Mouse (Mus musculus) adrenal gland, adult (tissue): ENCODE results near the gene Adam1b.
"Not testable (repeated sequence)": the region's sequence is repeated elsewhere in the genome, so short reads cannot be mapped to it uniquely, and the experiment has no call there.

Experiments
- DNase-seq, 2 experiments: peaks; one replicate each; pipeline ENCODE4 v3.0.0; 2022 to 2023; ENCODE audit warnings: low spot score in 1 of 2; ENCODE audit not compliant: inconsistent age in 2 of 2

Adam1b gene

DNA sequence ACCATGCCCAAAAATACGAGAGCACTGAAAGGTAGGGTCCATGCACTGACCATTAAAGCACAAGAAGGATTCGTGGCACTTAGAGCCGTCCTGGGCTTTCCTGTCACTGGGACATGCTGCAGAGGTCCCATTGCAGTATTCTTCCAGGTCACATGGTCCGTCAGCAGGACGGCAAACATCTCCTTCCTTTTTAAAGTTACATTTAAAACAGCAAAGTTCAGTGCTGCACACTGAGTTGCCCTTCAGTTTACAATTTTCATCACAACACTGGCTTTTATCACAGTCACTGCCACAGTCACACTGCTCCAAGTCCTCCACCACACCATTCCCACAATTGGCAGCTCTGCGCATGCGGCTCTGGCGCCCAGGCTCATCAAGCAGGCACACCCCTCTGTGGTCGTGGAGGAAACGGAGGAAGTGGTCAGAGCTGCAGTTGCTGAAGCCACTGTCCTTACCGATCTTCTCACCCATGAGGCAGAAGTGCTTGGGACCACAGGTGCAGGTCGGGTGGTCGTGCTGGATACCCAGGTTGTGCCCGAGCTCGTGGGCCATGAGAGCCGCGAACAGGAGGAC lies 1.7 kb downstream of the Adam1b start:
- DNase-seq, result not testable (repeated sequence)

DNA sequence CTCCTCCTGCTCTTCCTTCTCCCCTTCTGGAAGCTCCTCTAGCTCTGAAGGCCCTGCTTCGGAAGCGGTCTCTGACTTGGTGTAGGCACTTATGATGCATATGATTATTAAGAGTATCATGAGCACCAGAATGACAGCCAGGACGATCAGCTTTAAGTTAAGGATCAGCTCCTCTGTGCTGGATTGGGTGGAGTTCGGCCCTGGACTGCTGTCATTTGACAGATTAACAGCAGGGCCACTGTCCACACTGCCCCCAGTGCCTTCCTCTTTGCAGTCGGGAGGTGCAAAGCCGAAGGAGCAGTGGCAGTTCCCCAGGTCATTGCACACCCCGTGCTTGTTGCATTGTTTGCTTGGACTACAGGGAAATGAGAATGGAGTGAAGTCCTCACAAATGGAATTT lies 2.5 kb downstream of the Adam1b start:
- no peak for DNase-seq

DNA sequence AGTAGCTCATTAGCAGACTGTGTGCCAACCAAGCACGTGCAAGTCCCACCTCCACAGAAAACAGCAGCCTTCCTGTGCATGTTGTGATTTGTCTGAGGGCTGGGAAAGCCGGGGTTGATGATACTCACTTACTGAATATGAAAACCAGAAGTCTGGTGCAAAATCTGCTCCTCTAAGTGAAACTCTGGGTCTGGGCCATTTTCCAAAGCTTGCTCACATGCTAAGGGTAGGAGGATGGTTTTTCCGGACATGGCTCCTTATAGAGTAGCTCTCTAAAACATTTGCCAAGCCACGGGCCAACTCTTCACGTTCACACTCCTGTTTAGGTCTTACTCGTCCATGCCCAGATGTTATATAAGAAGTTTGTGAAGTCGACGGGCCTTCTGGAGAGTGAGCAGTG lies 9.9 kb downstream of the Adam1b start:
- DNase-seq, result no peak

DNA sequence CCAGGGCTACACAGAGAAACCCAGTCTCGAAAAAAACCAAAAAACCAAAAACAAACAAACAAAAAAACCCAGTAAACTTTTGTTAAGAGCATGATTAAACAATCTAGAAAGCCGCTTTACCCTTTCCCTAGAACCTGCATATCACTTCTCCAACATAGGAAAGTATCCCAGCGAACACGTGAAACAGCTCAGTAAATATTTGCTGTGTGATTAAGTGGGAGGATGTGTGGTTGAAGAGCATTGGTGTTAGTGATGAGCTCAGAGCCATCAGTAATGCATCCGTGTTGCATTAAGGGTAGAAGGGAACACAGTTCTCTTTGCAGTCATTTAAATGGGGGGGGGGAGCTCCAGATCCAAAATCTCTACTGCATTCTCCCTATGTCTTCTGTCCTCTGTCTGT lies 18.4 kb downstream of the Adam1b start:
- DNase-seq, result no peak

DNA sequence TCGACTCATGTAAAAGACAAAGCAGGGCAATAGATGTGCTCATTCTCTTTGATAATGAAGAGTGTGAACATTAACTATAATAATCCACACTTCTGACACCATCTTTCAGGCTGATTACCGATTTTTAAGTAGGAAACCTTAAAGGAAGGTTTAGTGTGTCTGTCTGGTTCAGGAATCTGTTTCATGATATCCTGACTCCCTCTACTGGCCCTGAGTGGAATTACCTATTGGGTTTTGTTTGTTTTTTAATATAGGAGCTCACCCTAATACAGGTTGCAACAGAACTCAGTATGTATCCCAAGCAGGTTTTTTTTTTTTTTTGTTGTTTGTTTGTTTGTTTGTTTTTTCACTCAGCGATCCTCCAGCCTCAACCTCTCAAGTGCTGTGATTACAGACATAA lies 25.6 kb downstream of the Adam1b start:
- peak in 1 of 2 experiments; percentile 85 for DNase-seq

DNA sequence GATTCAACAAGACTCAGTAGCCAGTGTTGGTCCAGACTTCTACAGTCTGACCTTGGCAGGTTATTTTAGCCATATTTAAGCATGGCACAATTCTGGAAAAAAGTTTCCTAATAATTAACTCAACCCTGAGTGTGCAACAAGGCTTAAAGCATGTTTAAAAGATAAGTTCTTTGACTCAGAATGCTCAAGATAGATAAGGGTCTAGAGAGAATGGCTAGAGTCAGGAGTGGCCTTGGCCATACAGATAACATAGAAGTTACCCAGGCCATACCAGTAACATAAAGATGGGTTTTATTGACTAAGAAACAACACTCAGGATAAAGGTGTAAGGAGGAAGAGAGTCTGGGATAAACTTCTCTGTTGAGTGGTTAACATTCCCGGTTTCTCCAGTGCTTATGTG lies 27.2 kb downstream of the Adam1b start:
- no peak for DNase-seq

DNA sequence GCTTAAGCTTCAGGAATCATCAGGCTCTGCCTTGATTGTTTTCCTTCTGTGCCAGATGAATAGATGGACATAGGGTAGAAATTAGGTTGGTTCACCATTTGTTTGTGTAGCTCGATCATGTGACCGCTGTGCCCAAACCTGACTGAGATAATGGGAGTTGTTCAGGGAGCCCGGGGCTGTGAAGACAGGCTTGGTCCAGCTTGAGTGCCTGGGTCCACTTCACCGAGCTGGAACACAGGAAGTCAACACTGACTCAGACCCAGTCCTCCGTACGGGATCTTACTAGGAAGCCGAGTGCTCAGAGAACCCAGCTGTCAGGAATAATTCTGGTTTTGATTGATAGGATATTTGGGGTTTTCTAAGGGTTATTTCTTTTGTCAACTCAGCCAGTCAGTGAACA lies 28.6 kb downstream of the Adam1b start:
- no peak for DNase-seq

DNA sequence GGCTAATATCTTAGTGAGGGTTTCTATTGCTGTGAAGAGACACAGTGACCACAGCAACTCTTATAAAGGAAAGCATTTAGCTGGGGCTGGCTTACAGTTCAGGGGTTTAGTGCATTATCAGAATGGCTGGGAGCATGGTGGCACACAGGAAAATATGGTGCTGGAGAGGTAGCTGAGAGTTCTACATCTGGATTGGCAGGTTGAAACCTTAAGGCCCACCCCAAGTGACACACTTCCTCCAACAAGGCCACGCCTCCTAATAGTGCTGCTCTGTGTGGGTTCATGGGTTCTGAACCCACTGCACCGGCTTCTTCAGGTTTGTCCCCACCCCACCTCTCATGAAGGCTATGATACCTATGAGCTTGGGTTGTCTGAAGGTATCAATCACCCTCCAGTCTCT lies 30.8 kb downstream of the Adam1b start:
- DNase-seq, result no peak

DNA sequence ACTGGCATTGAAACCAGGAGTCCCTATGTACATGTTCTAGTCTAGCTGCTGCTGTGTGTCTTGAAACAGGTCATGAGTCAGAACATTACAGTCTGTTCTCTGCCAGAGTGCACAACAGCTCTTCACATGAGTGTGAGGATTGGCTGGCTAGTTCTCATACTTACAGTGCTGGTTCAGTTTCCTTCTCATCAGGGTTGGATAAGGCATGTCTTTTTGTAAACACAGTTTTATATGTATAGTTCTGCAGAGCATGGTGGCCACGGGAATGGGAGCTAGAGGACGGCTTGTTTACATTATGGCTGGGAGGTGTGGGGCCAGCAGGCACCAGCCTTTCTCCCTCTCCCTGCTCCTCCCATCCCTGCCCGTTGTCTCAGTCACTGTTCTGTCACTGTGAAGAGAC lies 33.7 kb downstream of the Adam1b start:
- peak in 1 of 2 experiments; percentile 25 for DNase-seq

DNA sequence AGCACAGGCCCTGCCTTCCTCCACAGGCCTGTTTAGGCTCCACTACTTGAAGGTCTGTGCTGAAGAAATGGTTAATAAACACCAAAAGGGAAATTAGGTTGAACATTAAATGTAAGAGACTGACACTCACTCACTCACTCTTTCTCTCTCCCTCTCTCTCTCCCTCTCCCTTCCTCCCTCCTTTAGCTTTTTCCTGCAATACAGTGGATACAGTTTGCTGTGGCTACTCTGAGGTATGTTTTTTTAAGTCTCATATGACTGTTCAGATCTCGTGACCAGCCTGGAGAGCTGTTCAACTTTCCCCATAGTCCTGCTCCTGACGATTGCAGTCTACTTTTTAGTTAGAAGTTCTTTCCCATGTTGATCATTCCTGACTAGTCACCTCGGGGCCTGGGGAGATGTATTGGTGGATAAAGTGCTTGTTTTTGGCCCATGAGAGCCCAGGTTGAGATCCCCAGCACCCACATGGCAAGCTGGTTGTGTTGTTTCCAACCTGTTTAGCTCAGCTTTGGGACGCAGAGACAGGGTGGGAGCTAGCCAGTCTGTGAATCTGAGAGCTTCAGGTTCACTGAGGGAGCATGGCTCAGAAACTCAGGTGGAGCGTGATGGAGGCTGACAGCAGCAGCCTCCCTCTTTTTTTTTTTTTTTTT lies 39.5 kb downstream of the Adam1b start:
- DNase-seq, result no peak

DNA sequence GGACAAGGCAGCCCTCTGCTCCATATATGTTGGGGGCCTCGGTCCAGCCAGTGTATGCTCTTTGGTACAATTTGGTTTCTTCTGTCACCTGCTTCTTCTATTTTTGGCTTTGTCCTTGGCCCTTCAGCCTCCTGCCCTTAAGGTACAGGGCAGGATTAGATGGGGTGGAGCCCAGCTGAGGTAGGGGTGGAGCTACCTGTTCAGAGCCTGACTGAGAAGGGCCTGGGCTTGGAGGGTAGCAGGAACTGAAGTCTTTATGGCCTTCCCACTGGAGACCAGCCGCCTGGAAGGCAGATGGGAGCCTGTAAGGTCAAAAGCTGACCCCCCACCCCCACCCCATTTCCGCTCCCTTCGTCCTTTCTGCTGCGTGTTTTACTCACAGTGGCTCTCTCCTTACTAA lies 40.3 kb downstream of the Adam1b start:
- DNase-seq, result no peak

DNA sequence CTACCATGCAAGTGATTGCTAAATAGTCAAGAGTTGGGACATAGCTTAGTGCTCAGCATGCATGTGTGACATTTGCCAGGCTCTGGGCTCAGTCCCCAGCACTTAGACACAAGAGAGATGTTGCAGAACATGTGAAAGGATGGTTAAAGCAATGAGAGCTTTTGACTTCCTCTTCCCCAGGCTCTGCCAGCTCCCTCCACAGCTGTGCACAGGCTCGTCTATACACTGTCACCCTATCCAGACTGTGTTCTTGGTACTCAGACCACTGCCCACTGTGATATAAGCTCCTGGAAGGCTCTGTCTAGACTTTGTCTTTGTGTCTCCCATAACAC lies 41.1 kb downstream of the Adam1b start:
- peak in 1 of 2 experiments; percentile 12 for DNase-seq

DNA sequence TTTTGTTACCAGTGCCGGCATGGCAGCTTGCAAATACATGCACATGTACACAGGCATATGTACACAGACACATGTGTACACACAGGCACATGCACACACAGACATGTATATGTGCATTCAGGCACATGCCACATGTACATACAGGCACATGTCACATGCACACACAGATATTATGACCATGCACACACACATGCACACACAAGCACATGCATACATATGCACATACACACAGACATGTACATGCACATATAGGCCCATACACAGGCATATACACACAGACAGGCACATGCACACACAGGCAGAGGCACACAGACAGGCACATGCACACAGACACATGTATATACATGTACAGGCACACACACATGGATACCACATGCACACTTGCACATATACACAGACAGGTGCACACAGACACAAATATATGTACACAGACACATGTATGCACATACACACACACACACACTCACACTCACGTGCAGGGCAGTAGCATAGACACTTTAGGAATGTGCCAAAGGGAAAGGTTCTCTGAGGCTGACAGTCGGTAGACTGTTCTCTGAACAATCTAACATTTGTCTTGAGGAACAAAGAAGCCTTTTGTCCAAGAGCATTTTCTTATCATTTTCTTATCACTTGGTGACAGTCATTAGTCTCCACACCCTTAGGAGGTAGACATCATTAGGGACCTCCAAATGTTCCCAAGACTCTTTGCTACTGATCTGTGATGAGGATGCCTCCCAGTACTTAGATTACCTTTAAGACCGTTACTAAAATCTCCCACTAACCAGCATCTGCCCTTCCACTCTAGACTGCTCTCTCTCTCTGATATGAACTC lies 41.7 kb downstream of the Adam1b start:
- DNase-seq, result peak in 1 of 2 experiments; percentile 10

DNA sequence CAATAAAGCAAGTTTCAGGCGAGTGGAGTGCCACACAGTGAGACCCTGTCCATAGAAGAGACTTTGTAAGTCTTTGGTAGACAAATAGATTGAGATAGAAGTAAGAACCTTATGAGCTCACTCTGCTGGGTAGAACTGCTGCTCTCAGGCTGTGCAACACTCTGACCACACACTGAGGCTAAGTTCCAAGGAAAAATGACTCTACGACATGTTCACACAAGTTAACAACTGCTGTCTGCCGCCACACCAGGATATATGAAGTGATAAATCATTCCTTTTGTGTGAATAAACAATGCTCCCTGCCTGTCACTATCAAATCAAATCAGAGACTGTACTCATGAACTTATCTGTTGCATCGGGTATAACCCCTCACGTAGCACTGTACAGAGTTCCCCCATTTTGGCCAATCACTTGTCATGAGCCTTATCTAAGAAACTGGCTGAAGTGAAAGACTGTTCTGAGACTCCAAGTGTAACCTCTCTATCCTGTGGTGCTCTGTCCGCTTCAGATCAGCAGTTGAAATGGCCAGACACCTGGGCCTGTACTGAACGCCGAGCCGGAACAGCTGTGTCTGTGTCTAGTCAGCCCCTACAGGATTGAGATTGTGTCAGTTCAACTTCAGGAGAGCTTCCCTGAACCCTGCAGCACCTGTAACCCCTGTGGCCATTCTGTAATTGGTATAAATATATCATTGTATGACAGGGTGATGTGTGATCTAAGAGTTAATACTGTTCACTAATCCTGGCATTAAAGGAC lies 47.5 kb downstream of the Adam1b start:
- DNase-seq, result no peak

DNA sequence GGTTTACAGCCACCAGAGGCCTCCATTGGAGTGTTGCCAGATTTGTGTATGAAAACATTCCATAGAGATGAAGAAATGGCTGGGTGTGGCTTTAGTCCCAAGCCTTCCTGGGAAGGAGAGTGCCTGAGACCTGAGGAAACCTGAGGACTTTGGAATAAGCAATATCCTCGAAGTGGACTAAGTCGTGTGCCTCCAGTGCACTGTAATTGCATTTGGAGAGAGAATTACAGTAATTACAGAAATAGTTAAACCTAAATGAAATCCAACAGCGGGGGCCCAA lies 48.8 kb downstream of the Adam1b start:
- DNase-seq, result no peak

DNA sequence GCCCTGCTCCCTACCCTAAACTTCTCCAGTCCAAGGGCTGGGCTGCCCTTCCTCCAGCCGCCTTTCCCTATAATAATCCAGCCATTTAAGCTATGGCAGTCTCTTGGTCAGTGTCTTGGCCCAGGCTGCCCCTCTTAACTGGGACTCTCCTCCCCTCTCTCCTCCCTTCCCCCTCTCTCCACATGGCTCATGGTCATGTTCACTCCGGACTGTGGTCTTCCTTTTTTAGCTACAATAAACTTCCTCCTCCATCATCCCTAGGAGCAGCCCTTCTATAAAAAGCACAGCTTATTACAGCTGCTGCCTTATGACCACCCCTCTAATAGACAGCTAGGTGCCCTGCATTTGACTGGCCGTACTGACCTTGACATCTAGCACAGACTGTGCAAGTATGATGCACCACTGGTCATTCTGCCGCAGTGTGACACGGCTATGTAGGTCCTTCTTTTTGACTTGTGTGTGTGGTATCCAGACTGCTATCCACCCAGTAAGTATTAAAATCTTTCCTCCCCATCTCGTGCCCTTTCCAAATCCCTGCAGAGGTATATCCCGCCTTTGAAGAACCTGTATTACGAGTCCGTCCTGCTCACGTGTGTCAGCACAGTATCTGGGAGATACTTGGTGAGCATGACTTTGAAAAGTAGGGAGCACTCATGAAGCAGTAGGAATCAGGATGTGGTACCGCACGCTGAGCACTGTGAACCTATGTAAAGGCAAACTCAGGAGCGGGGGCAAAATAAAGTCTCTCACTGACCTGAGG lies 49.3 kb downstream of the Adam1b start:
- peak; percentile 61 to 66 for DNase-seq

DNA sequence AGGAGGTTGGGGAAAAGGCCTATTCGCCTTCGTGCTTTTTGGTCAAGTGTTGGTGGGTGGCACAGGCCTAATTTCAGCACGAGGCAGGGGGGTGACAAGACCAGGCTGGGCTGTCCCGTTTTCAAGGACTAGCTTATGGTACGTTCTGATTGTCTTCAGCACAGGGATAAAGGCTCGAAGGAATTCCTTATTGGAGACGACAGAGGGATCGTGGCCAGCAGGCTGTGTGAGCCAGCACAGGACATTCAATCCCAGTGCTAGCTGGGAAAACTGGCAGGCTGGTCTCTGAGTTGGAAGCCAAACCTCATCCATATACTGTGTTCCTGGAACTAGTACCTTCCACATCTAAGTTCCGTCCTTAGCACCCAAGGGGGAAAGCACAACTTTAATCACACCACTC lies 50.3 kb downstream of the Adam1b start:
- no peak for DNase-seq

DNA sequence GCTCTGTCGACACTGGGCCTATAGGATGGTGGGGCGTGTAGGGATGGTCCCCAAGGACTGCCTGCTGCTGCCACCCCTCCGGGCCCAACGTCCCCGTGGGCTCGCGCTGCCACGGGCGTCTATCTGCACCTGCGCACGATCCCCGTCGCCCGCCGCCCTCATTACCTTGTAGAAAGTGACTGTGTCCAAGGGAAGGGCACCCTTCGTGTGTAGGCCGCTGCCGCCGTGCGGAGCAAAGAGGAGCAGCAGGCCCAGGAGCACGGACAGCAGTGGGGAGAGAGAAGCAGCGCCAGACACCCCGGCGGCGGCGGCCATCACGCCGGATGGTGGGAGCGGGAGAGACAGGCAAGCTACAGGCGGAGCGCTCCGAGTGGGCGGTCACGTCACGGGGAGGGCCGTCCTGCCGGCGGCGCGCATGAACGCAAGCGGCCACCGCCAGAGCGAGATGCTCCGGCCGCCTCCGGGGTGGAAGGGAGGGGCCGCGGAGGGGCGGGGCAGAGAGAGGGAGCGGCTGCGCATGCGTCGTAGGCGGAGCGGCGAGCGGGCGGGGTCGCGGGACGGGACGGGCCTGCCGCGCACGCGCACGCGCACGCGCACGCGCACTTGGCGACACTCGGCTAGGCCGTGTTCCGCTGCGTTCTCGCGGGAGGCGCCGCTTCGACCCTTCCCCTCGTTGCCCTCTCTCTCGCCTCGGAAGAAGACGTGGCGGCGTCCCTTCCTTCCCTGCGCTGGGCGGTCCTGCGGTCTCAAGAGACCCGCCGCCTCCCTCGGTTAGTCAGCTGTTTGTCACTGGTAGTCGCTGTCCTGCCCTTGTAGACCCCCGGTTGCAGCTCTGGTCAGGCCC lies 51.0 kb downstream of the Adam1b start, which contains the start of gene Erp29:
Gene Erp29 (minus strand): TSS at position 481 of the 844 bp plus-strand sequence.
- DNase-seq, result peak; percentile 99 to 100

DNA sequence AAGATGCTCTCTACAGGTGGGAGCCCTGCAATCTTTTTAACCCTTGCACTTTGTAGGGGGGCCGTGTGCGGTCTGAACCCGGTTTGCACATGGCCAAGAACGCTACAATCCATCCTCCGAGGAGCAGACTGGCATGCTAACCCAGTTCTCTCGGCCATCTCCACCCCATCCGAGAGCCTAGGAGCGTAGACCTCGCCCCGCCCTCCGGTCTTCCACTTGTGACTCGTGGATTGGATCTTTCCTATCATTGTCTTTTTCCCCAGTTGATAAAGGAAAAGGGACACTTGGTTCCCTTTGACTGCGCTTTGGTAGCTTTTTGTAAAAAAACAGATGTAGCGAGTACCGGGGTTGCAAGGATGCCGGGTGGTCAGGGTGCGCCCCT lies 51.6 kb downstream of the Adam1b start, which contains the start of gene Tmem116:
Gene Tmem116 (plus strand): TSS at position 250 of the 382 bp plus-strand sequence.
- DNase-seq, result peak in 1 of 2 experiments; percentile 62

DNA sequence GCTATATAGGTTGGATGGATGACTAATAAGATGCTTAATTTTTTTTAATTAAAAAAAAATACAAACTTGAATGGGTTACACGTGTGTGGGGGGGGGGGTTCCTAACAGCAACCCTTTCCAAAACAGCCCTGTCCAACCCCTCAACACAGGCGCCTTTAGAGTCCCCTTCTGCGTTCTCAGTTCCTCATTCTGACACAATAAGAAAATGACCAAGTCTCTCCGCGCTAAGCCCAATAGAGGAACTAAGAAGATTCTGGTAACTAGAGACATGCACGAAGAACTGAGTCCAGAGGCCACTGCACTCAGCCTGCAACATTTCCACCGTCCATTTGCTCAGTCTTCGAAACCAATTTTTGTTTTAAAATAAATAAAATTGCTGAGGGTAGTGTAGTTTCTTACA lies 52.0 kb downstream of the Adam1b start:
- no peak for DNase-seq
